Mouse (Mus musculus): ENCODE results near the gene Cxcl17.

Gene Cxcl17

GRCm38 (mm10) chr7:25390054-25390770 lies 22.5 kb downstream of the Cxcl17 start:
- no peak for DNase-seq

- DNase-seq = no peak
These were observed 23.8 kb downstream of the Cxcl17 start for GRCm38 (mm10) chr7:25388916-25389315.

- DNase-seq = no peak
These were observed 24.8 kb downstream of the Cxcl17 start for GRCm38 (mm10) chr7:25387811-25388440.

- peak; percentile 88 for DNase-seq
These were observed 26.7 kb downstream of the Cxcl17 start for GRCm38 (mm10) chr7:25385850-25386555.

- no peak for DNase-seq
These were observed 27.4 kb downstream of the Cxcl17 start for GRCm38 (mm10) chr7:25385259-25385658.

- no peak for DNase-seq
These were observed 27.9 kb downstream of the Cxcl17 start for GRCm38 (mm10) chr7:25384818-25385217.

- no peak for DNase-seq
These were observed 28.4 kb downstream of the Cxcl17 start for GRCm38 (mm10) chr7:25384318-25384717.

GRCm38 (mm10) chr7:25383891-25384290 lies 28.8 kb downstream of the Cxcl17 start:
- no peak for DNase-seq

- DNase-seq = no peak
These were observed 29.3 kb downstream of the Cxcl17 start for GRCm38 (mm10) chr7:25383385-25383784.

GRCm38 (mm10) chr7:25382541-25382940 lies 30.1 kb downstream of the Cxcl17 start:
- no peak for DNase-seq

- no peak for DNase-seq
These were observed 31.4 kb downstream of the Cxcl17 start for GRCm38 (mm10) chr7:25381284-25381680.

- peak; percentile 44 for DNase-seq
These were observed 32.0 kb downstream of the Cxcl17 start for GRCm38 (mm10) chr7:25380392-25381283.

- peak; percentile 71 for DNase-seq
These were observed 32.9 kb downstream of the Cxcl17 start for GRCm38 (mm10) chr7:25379551-25380351.

GRCm38 (mm10) chr7:25378181-25379100 lies 34.2 kb downstream of the Cxcl17 start:
- no peak for DNase-seq

- no peak for DNase-seq
These were observed 35.5 kb downstream of the Cxcl17 start for GRCm38 (mm10) chr7:25377100-25377700.

GRCm38 (mm10) chr7:25376556-25376955 lies 36.1 kb downstream of the Cxcl17 start:
- peak; percentile 97 for DNase-seq

- DNase-seq = no peak
These were observed 40.2 kb downstream of the Cxcl17 start for GRCm38 (mm10) chr7:25372441-25372840.

- peak; percentile 62 for DNase-seq
These were observed 43.5 kb downstream of the Cxcl17 start, which contains the start of gene Cnfn for GRCm38 (mm10) chr7:25369058-25369749. Cnfn (minus strand) TSS chr7:25369724.

GRCm38 (mm10) chr7:25368333-25368732 lies 44.4 kb downstream of the Cxcl17 start:
- peak; percentile 77 for DNase-seq

Measured in cerebellum, adult 9-10 months (tissue).